Comparison of ENCODE assay signal across 11 mouse cellular contexts in the genomic region with DNA sequence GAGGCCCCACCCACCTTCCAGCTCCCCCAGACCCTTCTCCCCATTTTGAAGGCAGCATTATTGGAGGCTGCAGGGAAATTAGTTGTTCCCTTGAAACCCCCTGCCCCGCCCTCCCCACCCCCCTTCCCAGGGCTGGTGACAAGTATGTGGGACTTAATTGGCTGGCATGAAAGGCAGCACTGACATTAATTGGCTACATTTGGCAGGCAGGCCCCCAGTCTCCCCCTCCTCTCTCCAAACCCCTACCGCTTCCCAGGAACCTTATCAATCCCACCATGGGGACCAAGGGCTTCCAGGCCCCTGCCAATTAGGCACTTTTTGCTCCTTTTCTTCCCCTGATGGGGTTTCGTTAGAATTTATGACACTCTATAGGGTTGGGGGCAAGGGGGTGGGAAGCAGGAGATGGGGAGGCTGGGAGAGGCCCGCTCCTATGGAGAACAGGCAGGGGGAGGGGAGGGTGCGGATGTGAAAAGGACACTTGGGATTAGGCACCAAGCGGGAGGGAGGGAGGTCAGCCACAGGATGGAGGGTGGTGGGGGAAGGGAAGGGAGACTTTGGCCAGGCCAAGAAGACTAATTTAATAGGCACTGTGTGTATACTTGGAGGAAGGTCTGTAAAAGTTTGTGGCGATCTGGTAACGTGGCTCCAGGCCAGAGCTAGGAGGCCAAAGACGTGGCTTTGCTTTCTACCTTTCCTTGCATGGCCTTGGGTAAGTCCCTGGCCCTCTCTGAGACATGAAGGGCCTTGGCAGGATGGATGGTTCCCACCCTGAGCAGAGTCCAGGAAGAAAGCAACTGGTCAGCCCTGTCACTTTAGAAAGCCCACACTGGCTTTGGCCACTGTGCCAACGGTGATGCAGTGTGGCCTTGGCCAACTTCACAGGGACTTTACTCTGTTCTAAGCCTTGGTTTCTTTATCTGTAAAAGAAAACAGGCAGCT. TPM values are rescaled to one million over a fixed set of nuclear protein-coding genes. Genes with fewer than 3 reads are reported as not detected.
DNase-seq lines count a peak whose midpoint lies in the region; ATAC-seq lines count a peak whose summit lies in the region.
"Had no signal": no experiment of that assay in that cellular context is flagged by ENCODE, and none has a peak within 500 bp of the region (broad histone marks: within the 10 kb centered on the region; RNA-seq: fewer than 3 reads in every experiment).

No protein-coding gene starts in this region.

- peak; percentile 34 for DNase-seq in embryo, embryonic 10.5 days (ENCODE audit: low spot score)
- DNase-seq in embryo, embryonic 10 days (ENCODE audit: low spot score) = no peak
- DNase-seq in MN1 (ENCODE audit: low spot score) = peak; percentile 8
- DNase-seq in forebrain, embryonic 11.5 days (ENCODE audit: low spot score) = peak; percentile 84
- DNase-seq in limb, embryonic 11.5 days (ENCODE audit: low spot score) = peak; percentile 46
- DNase-seq in spleen, postnatal 14 days (ENCODE audit: low spot score in 2 of 2) = no peak

- 32% methylated on average over 10 of the region's 10 CpGs for WGBS in forebrain, embryonic 11.5 days
- WGBS in limb, embryonic 11.5 days = 27% methylated on average over 10 of the region's 10 CpGs

- no peak overlapping the region for H3K4me3 ChIP-seq in forebrain, embryonic 11.5 days (ENCODE audit: low read depth, low read length)
- H3K4me3 ChIP-seq in limb, embryonic 11.5 days (ENCODE audit: low read depth, low read length) = no peak overlapping the region
- H3K4me3 ChIP-seq: embryonic facial prominence, embryonic 13.5 days; hindbrain, embryonic 15.5 days; layer of hippocampus, adult 2 months had no signal

- peaks cover 10% of the 10 kb centered on the region for H3K27me3 ChIP-seq in forebrain, embryonic 11.5 days (ENCODE audit: control insufficient read depth, insufficient read depth, low read length)
- peaks cover 14% of the 10 kb centered on the region; the same call in 1 of the 2 replicates for H3K27me3 ChIP-seq in limb, embryonic 11.5 days (ENCODE audit: control insufficient read depth, insufficient read depth, low read length)
- H3K27me3 ChIP-seq: hindbrain, embryonic 15.5 days had no signal

- ATAC-seq in forebrain, embryonic 11.5 days (replicated peaks; ENCODE audit: low FRiP score) = peak; percentile 84
- peak; percentile 82 for ATAC-seq in limb, embryonic 11.5 days (ENCODE audit: insufficient number of reproducible peaks, low FRiP score, low TSS enrichment, low read depth)
- no peak for ATAC-seq in activated CD4-positive, CD25-positive, alpha-beta regulatory T cell, adult 4 months
- no peak for ATAC-seq in megakaryocyte progenitor cell, adult 5-6 weeks (replicated peaks; ENCODE audit: poor library complexity)

- H3K27ac ChIP-seq in forebrain, embryonic 11.5 days (ENCODE audit: low read depth, low read length) = peak overlapping the region; percentile 76
- H3K27ac ChIP-seq in limb, embryonic 11.5 days (replicated peaks; ENCODE audit: low read depth, low read length) = peak overlapping the region; percentile 62; the same call in 1 of the 2 replicates
- H3K27ac ChIP-seq: embryonic facial prominence, embryonic 13.5 days; hindbrain, embryonic 15.5 days; layer of hippocampus, adult 2 months had no signal

- no peaks in the 10 kb centered on the region for H3K36me3 ChIP-seq in forebrain, embryonic 11.5 days (ENCODE audit: control insufficient read depth, insufficient read depth, low read length)
- no peaks in the 10 kb centered on the region for H3K36me3 ChIP-seq in limb, embryonic 11.5 days (ENCODE audit: control insufficient read depth, insufficient read depth, low read length)
- H3K36me3 ChIP-seq: embryonic facial prominence, embryonic 13.5 days; hindbrain, embryonic 15.5 days had no signal

- no peaks in the 10 kb centered on the region for H3K9me3 ChIP-seq in forebrain, embryonic 11.5 days (ENCODE audit: control insufficient read depth, low read length)
- no peaks in the 10 kb centered on the region for H3K9me3 ChIP-seq in limb, embryonic 11.5 days (ENCODE audit: control insufficient read depth, low read length)
- H3K9me3 ChIP-seq: embryonic facial prominence, embryonic 13.5 days; hindbrain, embryonic 15.5 days had no signal

- H3K4me2 ChIP-seq in forebrain, embryonic 11.5 days (ENCODE audit: low read depth, low read length, severe bottlenecking) = no peak overlapping the region
- no peak overlapping the region for H3K4me2 ChIP-seq in limb, embryonic 11.5 days (ENCODE audit: low read depth, severe bottlenecking)
- H3K4me2 ChIP-seq: embryonic facial prominence, embryonic 13.5 days; hindbrain, embryonic 15.5 days had no signal

- no peak overlapping the region for H3K9ac ChIP-seq in forebrain, embryonic 11.5 days (ENCODE audit: low read length)
- H3K9ac ChIP-seq in limb, embryonic 11.5 days (ENCODE audit: low read length) = no peak overlapping the region
- H3K9ac ChIP-seq: embryonic facial prominence, embryonic 13.5 days; hindbrain, embryonic 15.5 days had no signal

- peaks cover 3% of the 10 kb centered on the region; the same call in 1 of the 2 replicates for H3K4me1 ChIP-seq in forebrain, embryonic 11.5 days (replicated peaks; ENCODE audit: control insufficient read depth, insufficient read depth, low read length)
- no peaks in the 10 kb centered on the region for H3K4me1 ChIP-seq in limb, embryonic 11.5 days (ENCODE audit: control insufficient read depth, insufficient read depth, low read length)
- H3K4me1 ChIP-seq: embryonic facial prominence, embryonic 13.5 days; hindbrain, embryonic 15.5 days had no signal

RNA-seq across cellular contexts. Expression of a gene that starts 50.8 kb away (rescaled TPM):
- polyA plus RNA-seq in forebrain, embryonic 11.5 days (2014; fragmentation: Nextera tagmentation; extraction: Ambion mirVana) = 115 and 116 TPM in 2 replicates
- polyA plus RNA-seq in limb, embryonic 11.5 days (2014; fragmentation: Nextera tagmentation; extraction: Ambion mirVana) = 39.3 and 45.7 TPM in 2 replicates
- polyA plus RNA-seq in activated CD4-positive, CD25-positive, alpha-beta regulatory T cell, adult 4 months (2017; shearing (Covaris generic)) = under 1 TPM; 0.32 to 0.37 TPM
- 1.0 and 1.2 TPM in 2 replicates for total RNA-seq in megakaryocyte progenitor cell, adult 5-6 weeks (2015)
- total RNA-seq in megakaryocyte progenitor cell, adult 5-6 weeks (2017) = 0.98 and 1.00 TPM in 2 replicates

Comparison
In these comparisons a context has a peak if more than half of its experiments do, and no peak if none do; other contexts are left out.
1. DNase-seq: peak in embryo, embryonic 10.5 days (single experiment), MN1 (single experiment), forebrain, embryonic 11.5 days (single experiment) and limb, embryonic 11.5 days (single experiment); none in embryo, embryonic 10 days (single experiment) and spleen, postnatal 14 days (0 of 2).
2. ATAC-seq: peak in forebrain, embryonic 11.5 days (single experiment) and limb, embryonic 11.5 days (single experiment); none in activated CD4-positive, CD25-positive, alpha-beta regulatory T cell, adult 4 months (single experiment) and megakaryocyte progenitor cell, adult 5-6 weeks (single experiment).
3. RNA of a gene that starts 50.8 kb away (polyA plus RNA-seq): 115 to 116 TPM in forebrain, embryonic 11.5 days and 39.3 to 45.7 TPM in limb, embryonic 11.5 days; 0.32 to 0.37 TPM in activated CD4-positive, CD25-positive, alpha-beta regulatory T cell, adult 4 months; every median in the first group is over 10 times any median in the second.